Mouse (Mus musculus) hematopoietic stem cell, adult 5-6 weeks (primary cell): ENCODE data around the gene Asns. TPM values are rescaled to one million over a fixed set of nuclear protein-coding genes. Genes with fewer than 3 reads are reported as not detected.

Experiments used
- total RNA-seq: library from RNA; stranded (forward); fragments of 172-1452, 232-1000 nt; gene quantifications from 2 replicates; pipeline ENCODE4 v1.2.3, GENCODE M21; 2017

Asns gene
- total RNA-seq, 1 experiment from 2014 or later: 45.4 TPM

Other genes with a start within 250 kb of the Asns start
- gene Tac1, start 138.4 kb downstream of the Asns start, total RNA-seq: not detected in 2 replicates
- gene C1galt1, start 151.6 kb upstream of the Asns start, total RNA-seq: 28.1 and 31.6 TPM in 2 replicates